Mouse (Mus musculus): ENCODE results near the gene Asb1.

The Asb1 gene

DNA sequence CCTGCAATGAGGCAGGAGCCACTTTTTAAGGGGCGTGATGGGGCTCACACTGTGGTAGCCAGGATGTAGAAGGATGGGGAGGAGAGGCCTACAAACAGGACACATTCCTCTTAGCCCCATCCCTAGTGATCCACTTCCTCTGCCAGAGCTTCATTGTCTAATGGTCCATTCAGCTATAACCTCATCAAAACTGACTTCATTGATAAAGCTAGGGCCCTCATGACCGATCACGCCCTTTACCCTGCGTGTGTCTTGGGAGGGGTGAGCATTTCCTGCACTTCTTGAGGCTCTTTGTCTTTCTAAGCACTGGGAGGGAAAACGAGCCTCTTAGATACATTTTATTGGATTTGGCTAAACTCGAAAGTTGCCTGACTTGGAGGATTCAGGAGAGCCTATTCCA is 66.8 kb downstream of the Asb1 start:
- DNase-seq (ENCODE audit: low spot score): no peak

Measured in embryo, embryonic 10.5 days (tissue).